Mouse (Mus musculus) ES-E14 (cell line): ENCODE measurements at regions not wholly inside any gene's neighbourhood (a gene's known extent, or its start where the extent isn't known, plus 50 kb on each side); places are given as distances from the start of the nearest gene placed in this dataset.

Source experiments
- HCFC1 ChIP-seq: IDR thresholded peaks from 2 replicates; pipeline ENCODE4 v1.6.1; 2012; ENCODE audit warnings: low read length, inconsistent platforms, borderline replicate concordance; ENCODE audit not compliant: insufficient read depth
- ZNF384 ChIP-seq: IDR thresholded peaks from 2 replicates; pipeline ENCODE4 v1.6.1; 2012; ENCODE audit warnings: low read depth, low read length, inconsistent platforms

DNA sequence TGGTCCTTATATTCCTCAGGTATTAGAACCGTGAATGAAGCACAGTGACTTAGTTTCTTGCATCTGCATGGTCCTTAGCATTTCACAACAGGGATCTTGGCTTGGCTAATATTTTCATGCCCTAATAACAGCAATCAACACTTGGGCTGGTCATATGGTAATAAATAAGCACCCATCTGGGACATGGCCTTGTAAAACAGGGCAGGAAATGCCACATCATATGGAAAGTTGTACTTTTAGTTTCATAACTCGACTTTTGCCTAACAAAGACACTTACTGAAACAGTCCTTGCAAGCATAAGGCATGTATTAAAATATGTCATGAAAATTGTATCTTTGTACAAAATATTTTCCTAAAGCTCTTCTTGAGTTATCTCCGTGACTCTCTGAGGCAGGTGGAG is 175.8 kb upstream of the Prdm1 start:
- TF ChIP-seq ZNF384 (no peak), HCFC1 (no peak)
